Mouse (Mus musculus): ENCODE measurements around the gene Pef1.

GRCm38 (mm10) chr4:130167814-130168213 lies 65.5 kb downstream of the Pef1 start:
- TF ChIP-seq CTCF (IDR thresholded peaks at IDR 0.05; ENCODE audit: insufficient read depth, low read depth, low read length) (no peak), POLR2A (IDR thresholded peaks at IDR 0.05; ENCODE audit: insufficient read depth, low read depth, low read length) (no peak)

Measured in olfactory bulb, adult 2 months (tissue).